Mouse (Mus musculus): Measurements from ENCODE around the gene Pdgfd.

DNA sequence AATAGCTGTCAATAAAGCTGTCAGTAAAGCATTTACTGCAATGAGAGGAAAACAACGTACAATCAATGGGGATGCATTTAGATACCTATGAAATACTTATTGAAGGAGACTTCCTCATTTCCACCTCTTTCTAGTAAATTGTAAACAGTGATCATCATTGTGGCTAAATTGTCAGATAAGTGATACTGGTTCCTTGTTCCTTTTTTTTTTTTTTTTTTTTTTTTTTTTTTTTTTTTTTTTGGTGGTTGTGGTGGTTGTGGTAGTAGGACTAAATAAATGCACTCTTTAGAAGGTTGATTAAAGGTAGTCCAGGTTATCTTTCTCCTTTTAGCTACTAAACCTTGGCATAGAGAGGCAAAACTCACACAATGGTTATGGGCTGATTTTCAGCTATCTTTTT, 25.0 kb downstream of the Pdgfd start:
- TF ChIP-seq CTCF (IDR thresholded peaks at IDR 0.05; ENCODE audit: borderline replicate concordance, insufficient read depth, low read length) (no peak), POLR2A (IDR thresholded peaks at IDR 0.05; ENCODE audit: low read depth, low read length) (no peak)

Data from embryonic fibroblast, embryonic 13.5 days (primary cell).